Mouse (Mus musculus) brown adipose tissue, adult 24 weeks (tissue): ENCODE results near the gene Stk38l. TPM values are rescaled to one million over a fixed set of nuclear protein-coding genes. Genes with fewer than 3 reads are reported as not detected.
A peak's percentile ranks its signal among the peaks of the same experiment; 100 is the strongest.
"Not testable (repeated sequence)": the region's sequence is repeated elsewhere in the genome, so short reads cannot be mapped to it uniquely, and the experiment has no call there.

Experiments
- H3K27ac ChIP-seq: fragments of 200-500 bp; replicated peaks from 2 replicates; pipeline ENCODE4 v1.5.1; 2012; ENCODE audit warnings: low read depth, mild to moderate bottlenecking, low read length
- H3K4me1 ChIP-seq: fragments of 200-500 bp; 2 replicates; pipeline ENCODE4 v1.6.1; 2012; ENCODE audit warnings: low read length, mixed read lengths; ENCODE audit not compliant: control insufficient read depth, insufficient read depth, insufficient read length
- H3K4me3 ChIP-seq: fragments of 200-500 bp; 2 replicates; pipeline ENCODE4 v1.5.1; 2012; ENCODE audit warnings: low read depth, mild to moderate bottlenecking, low read length, moderate library complexity; ENCODE audit not compliant: insufficient read depth
- polyA plus RNA-seq: library from polyadenylated mRNA; stranded (reverse); fragments of >200 nt; gene quantifications from 2 replicates; pipeline ENCODE4 v1.2.4, GENCODE M21; 2012; ENCODE audit not compliant: missing spikeins, insufficient read depth, insufficient read length

Gene Stk38l
- polyA plus RNA-seq, 1 experiment = 13.7 TPM

DNA sequence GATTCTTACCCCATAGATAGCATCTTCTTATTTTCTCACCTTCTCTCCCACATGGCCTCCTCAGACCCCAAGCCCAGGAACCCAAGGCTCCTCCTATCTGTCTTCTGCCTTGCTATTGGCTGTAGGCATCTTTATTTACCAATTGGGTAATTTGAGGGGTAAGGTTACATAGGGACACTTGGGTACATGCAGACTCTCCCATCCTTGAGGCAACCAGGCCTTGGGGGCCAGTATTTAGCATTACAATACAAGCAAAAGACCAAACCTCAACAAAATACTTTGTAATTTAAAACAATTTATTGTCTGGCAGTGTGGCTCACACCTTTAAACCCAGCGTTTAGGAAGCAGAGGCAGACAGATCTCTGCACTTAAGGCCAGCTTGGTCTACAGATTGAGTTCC lies 5.2 kb upstream of the Stk38l start:
- H3K4me1 ChIP-seq = no peaks in the 10 kb centered on the region
- no peak overlapping the region for H3K4me3 ChIP-seq
- no peak overlapping the region for H3K27ac ChIP-seq

DNA sequence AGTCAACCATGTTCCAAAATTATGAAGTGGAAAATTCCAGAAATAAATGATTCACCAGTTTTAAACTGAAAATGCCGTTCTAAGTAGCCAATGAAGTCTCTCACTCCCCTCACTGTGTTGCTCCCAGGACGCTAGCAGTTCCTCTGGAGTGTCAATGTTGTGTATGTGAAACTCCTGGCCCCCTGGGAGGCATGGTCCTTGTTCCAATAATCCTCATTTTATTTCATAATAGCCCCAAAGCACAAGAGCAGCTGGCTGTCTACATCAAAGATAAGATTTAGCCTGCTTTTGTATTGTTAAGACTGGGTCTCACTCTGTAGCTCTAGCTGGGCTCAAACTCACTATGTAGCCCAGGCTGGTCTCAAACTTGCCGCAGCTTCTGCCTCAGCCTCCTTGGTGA lies 990 bp upstream of the Stk38l start:
- H3K27ac ChIP-seq = peak overlapping the region; percentile 78; the same call in 1 of the 2 replicates
- peaks cover 6% of the 10 kb centered on the region; the same call in 1 of the 2 replicates for H3K4me1 ChIP-seq
- H3K4me3 ChIP-seq = no peak overlapping the region

DNA sequence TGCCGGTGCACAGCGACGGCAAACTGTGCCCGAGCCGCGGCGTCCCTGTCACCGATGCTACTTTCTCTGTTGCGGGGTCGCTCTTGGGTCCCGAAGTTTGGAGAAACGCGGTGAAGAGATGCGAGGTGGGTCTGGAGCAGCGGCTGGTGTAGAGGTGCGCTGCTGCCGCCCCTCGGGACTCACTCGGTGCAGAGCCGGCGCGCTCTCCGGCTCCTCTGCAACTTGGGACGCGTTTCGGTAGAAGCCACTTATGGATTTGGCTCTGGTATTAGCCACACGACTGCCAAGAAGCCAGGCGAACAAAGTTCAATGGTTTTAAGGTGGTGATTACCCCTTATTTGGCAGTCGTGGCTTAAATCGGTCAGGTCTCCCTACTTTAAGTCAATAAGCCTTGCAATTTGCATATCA lies 593 bp downstream of the Stk38l start:
- Histone ChIP-seq H3K27ac (peak overlapping the region; percentile 40), H3K4me1 (peaks cover 6% of the 10 kb centered on the region; the same call in 1 of the 2 replicates), H3K4me3 (peak overlapping the region; percentile 92)

DNA sequence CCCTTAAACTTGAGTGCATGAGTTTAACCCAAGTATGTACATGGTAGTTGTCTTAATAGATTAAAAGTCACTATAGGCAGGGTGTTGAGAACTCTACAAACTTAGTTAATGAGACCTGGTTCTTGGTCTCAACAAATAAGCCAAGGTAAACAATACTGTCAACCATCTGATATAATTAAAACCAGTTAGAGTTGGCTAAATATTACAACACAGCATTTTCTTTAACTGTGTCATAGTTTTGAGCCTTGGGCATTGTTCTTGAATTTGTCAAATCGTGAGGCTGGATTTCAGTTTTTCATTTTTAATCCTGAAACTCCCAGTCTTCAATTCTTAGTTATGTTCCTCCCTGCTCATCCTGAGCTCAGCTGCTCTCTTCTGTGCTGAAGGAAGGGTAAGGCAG lies 6.2 kb downstream of the Stk38l start:
- no peak overlapping the region for H3K4me3 ChIP-seq
- H3K4me1 ChIP-seq = peaks cover 23% of the 10 kb centered on the region
- no peak overlapping the region for H3K27ac ChIP-seq

DNA sequence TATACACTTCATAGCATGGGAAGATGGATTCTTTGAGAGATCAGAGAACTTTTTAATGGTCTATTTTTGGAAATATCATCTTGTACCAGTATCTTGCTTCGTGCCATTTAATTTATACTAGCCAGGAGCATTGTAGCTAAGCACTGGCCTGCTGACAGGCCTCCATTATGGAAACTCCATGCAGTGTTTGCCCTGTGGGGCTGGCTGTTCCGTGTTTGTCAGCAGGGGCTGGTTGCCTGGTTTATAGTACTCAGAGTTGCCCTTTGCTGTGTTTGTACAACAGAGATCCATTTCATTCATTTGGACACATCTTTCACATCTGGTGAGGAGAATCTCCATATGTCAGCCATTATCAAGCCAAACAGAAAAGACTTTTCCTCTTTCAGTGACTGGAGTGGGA lies 6.9 kb downstream of the Stk38l start:
- no peak overlapping the region for H3K27ac ChIP-seq
- H3K4me3 ChIP-seq = no peak overlapping the region
- peaks cover 24% of the 10 kb centered on the region for H3K4me1 ChIP-seq

DNA sequence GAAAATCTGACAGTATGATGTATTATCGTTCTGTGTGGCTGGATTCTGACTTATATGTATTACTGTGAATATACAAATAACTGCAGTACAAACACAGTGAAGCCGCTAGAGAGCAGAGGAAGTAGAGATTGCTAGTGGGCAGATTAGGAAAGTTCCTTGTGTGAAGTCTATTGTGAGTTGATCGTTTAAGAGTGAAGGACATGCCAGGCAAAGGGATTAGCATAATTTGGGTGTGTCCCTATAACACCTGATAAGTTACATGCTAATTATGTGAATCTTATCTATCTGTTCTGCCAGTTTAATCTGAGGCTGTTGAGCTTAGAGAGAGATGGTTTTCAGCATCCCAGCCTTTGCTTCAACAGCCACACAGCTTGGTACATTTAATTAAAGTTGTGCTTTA lies 7.4 kb downstream of the Stk38l start:
- H3K4me1 ChIP-seq = peaks cover 23% of the 10 kb centered on the region
- H3K27ac ChIP-seq = no peak overlapping the region
- no peak overlapping the region for H3K4me3 ChIP-seq

DNA sequence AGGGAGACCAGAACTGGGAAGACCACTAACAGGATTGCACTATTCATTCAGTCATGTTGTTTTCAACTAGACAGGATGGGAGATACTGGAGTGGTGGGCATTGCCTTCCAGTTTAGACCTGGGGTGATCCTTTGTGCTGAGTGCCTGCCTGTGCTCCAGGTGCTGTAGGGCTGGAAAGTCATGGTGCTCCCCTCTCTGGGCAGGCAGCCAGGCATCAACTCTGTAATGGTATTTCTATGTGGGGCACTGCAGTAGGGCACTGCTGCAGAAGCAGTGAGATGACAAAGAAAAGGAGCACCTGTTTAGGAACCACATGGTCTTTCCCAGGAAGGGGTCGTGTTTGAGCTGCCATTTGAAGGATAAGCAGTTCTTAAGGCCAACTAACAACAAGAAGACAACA lies 7.9 kb downstream of the Stk38l start:
- peaks cover 20% of the 10 kb centered on the region for H3K4me1 ChIP-seq
- H3K27ac ChIP-seq = no peak overlapping the region
- no peak overlapping the region for H3K4me3 ChIP-seq

DNA sequence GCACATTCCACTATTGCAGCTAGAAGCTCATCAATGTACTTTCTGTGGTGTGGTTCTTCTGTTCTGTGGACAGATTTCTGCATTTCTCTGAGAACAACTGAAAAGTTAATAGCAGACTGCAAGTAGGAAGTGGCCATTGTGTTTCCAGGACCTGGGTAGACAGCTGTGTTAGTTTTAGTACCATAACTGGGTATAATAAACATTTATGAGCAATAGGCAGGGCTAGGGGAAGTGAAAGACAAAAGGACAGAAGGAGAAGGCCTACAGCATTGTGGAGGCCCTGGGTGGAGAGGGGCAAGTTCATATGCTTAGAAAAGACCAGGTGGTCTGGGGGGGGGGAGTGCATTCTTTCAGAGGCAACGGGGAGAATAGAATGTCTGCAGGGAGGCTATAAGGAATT lies 8.8 kb downstream of the Stk38l start:
- no peak overlapping the region for H3K27ac ChIP-seq
- no peak overlapping the region for H3K4me3 ChIP-seq
- peaks cover 20% of the 10 kb centered on the region for H3K4me1 ChIP-seq

DNA sequence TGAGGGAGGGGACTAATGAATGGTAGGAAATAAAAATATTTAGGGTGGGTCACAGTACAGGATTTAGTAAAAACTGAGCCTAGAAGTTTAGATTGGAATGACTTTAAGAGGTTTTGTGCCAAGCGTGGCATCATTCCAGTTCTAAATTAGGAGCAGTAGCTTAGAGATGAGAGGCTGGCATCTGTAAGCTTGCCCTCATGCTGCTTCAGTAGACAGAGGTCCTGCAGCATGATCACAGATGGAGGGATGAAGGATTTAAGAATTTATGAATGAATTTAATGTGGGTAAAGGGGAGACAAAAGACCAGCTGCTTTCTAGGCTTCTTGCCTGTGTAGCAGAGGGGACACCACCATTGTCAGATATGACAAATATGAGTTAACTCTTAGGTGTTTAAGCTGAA lies 14.1 kb downstream of the Stk38l start:
- Histone ChIP-seq H3K4me3 (no peak overlapping the region), H3K4me1 (peaks cover 17% of the 10 kb centered on the region), H3K27ac (no peak overlapping the region)

DNA sequence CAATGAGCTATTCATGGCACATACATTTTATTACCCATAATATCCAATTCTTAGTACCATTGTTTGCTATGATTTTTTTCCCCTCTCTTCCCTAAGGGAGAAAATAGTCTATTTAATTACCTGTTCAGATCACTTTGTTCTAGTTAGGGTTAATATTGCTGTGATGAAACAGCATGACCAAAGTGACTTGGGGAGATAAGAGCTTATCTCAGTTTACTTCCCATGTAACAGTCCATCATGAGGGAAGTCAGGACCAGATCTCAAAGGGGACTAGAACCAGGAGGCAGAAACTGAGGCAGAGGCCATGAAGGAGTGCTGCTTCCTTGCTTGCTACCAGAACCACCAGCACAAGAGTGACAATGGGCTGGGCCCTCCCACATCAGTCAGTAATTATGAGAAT lies 15.9 kb downstream of the Stk38l start:
- Histone ChIP-seq H3K4me1 (peaks cover 11% of the 10 kb centered on the region), H3K4me3 (no peak overlapping the region), H3K27ac (no peak overlapping the region)

DNA sequence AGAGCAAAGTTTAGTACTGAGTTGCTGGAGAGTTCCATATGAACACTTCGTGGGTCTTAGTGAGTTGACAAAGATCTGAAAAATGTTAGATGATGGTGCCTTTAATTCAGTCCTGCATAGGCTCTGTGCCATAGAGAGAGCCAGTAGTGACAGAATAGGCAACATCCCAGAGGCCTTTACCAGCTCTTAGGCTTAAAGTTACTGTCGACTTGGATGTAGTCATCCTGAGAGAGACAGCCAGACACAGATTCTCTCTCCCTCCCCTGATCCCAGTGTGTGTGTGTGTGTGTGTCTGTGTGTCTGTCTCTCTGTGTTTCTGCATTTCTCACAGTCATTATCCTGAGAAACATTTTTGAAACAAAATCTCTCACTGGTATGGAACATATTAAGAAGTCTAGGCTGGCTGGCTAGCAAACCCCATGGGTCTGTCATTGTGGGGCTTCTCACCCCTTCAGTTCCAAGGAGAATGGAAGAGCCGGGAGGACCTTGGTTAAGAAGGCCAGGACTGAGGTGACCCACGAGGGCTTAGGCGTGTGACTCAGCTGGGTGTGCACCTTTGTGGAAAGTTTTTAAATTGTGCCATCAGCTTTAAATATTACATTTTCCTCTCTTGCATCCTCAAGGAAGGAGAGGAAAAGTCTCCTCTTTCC lies 17.3 kb downstream of the Stk38l start:
- Histone ChIP-seq H3K4me1 (peaks cover 9% of the 10 kb centered on the region), H3K27ac (peak overlapping the region; percentile 13; the same call in 1 of the 2 replicates), H3K4me3 (no peak overlapping the region)

DNA sequence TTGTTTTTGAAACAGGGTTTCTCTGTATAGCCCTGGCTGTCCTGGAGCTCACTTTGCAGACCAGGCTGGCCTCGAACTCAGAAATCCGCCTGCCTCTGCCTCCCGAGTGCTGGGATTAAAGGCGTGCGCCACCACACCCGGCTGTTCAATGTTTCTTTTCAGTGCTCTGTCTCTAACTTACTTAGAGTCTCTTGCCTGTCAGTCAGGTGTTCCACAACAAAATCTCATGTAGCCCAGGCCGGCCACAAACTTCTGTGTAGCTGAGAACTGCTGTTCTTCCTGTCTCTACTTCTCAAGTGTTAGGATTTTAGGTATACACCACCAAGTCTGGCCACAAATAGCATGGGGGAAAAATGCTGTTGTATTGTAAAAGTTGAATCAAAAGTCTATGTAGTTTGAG lies 19.5 kb downstream of the Stk38l start:
- H3K4me3 ChIP-seq, H3K27ac ChIP-seq: not testable (repeated sequence)
- peaks cover 11% of the 10 kb centered on the region for H3K4me1 ChIP-seq

DNA sequence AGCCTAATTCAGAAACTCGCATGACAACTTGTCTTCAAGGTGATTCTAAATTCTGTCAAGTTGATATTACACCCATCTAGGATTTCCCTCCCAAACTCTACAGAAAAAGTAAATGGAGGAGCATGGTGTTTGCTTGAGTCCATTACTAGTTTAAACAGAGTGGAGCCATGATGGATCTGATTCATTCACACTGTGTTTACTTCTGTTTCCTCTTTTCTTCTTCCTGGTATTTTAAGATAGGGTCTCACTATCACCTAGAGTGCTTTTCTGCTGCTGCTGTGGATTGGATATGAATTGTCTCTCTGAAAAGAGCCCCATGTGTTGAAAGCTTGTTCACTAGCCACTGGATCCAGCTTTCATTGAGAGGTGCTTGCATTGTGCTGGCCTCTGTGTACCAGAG lies 20.4 kb downstream of the Stk38l start:
- no peak overlapping the region for H3K27ac ChIP-seq

DNA sequence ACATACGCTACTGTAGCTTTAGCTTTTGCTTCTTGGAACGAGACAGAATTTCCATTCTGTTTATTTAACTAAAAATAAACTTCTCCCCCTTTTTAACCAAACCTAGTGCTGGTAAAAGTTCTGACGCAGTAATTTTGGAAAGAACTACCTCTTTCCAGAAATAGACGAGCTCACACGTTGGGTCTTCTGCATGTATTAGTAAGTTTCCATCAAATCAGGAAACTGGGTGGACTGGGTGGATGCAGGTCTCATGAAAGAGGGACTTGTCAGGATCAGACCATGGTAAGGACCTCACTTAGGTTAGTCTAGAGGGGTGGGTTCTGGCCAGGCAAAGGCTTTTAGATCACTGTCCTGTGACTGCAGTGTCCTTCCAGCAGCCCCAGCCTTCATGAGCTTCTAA lies 21.8 kb downstream of the Stk38l start:
- no peak overlapping the region for H3K4me3 ChIP-seq
- H3K27ac ChIP-seq = no peak overlapping the region
- peaks cover 14% of the 10 kb centered on the region for H3K4me1 ChIP-seq

More for the DNA sequence above, 20.4 kb downstream of the Stk38l start:
- Histone ChIP-seq H3K4me3 (no peak overlapping the region), H3K4me1 (peaks cover 11% of the 10 kb centered on the region)

DNA sequence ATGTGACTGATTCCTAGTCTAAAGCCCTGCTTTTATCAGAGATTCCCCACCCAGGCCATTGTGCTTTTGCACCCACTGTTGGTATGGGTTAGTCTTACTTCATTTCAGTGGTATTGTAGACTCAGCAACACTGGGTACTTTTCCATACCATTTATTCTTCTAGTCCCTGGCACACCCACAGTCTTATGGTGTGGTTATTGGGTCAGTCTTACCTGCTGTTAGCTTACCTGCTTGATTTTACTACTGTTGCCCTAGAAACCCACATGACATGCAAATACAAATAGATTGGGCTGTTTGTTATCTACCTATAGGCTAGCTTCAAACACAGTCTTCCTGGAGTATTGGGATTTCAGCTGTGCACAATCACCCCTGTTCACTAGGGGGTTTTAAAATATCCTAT lies 22.3 kb downstream of the Stk38l start:
- Histone ChIP-seq H3K4me1 (peaks cover 16% of the 10 kb centered on the region), H3K27ac (no peak overlapping the region), H3K4me3 (no peak overlapping the region)

DNA sequence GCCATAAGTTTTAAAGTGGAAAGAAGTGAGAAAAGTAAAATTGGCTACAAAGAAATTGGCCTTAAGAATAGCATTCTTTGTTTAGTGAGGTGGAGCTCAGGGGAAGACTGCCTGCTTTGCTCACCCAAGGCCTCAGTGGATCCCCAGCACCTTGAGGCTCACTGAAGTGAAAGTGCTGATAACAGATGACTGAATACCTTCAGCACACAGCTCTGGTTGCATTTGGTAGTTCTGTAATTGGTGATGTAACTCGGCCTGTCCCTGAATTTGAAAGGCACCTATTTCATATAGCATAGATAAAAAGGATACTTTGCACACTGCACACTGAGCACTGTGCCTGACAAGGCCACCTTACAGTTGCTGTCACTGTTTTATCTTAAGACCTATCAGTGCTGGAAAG lies 23.5 kb downstream of the Stk38l start:
- H3K27ac ChIP-seq = no peak overlapping the region
- no peak overlapping the region for H3K4me3 ChIP-seq
- H3K4me1 ChIP-seq = peaks cover 13% of the 10 kb centered on the region
